In genomic region chr5:142812621-142812975, GRCm38 (mm10) we compare ENCODE assay signal across 7 mouse cellular contexts. TPM values are rescaled to one million over a fixed set of nuclear protein-coding genes. Genes with fewer than 3 reads are reported as not detected.
DNase-seq lines count a peak whose midpoint lies in the region; ATAC-seq and TF ChIP-seq lines count a peak whose summit lies in the region.

No protein-coding gene starts in this region.

- WGBS in lung, postnatal 0 days = 13% methylated on average over 8 of the region's 8 CpGs
- 2% methylated on average over 8 of the region's 8 CpGs for WGBS in hindbrain, embryonic 11.5 days
- 45% methylated on average over 8 of the region's 8 CpGs for WGBS in liver, embryonic 15.5 days (ENCODE audit: insufficient replicate concordance)

- DNase-seq in lung, postnatal 0 days (ENCODE audit: low spot score) = no peak
- no peak for DNase-seq in lung, postnatal 4 days
- DNase-seq in hindbrain, embryonic 11.5 days (ENCODE audit: low spot score) = no peak
- DNase-seq in cerebellum, adult 18-20 months = no peak
- DNase-seq in urinary bladder, adult 2 months (ENCODE audit: low spot score) = no peak
- no peak for DNase-seq in thymus, postnatal 10 days (ENCODE audit: low spot score in 2 of 2)

- peak overlapping the region; percentile 26 for H3K9ac ChIP-seq in lung, postnatal 0 days (replicated peaks; ENCODE audit: low read depth)
- H3K9ac ChIP-seq in hindbrain, embryonic 11.5 days (ENCODE audit: low read depth, low read length) = peak overlapping the region; percentile 100
- H3K9ac ChIP-seq in liver, embryonic 15.5 days = no peak overlapping the region

- H3K4me1 ChIP-seq in lung, postnatal 0 days (ENCODE audit: insufficient read depth, low read depth, low read length) = peaks cover 20% of the 10 kb centered on the region
- H3K4me1 ChIP-seq in hindbrain, embryonic 11.5 days (replicated peaks; ENCODE audit: control insufficient read depth, insufficient read depth, low read length) = peaks cover 16% of the 10 kb centered on the region
- peaks cover 55% of the 10 kb centered on the region for H3K4me1 ChIP-seq in liver, embryonic 15.5 days (replicated peaks)

- H3K36me3 ChIP-seq in lung, postnatal 0 days (ENCODE audit: insufficient read depth, low read length) = no peaks in the 10 kb centered on the region
- 0 out of 2 replicates have a peak, but pooled peaks cover 3% of the 10 kb centered on the region for H3K36me3 ChIP-seq in hindbrain, embryonic 11.5 days (ENCODE audit: control insufficient read depth, insufficient read depth, low read length)
- H3K36me3 ChIP-seq in liver, embryonic 15.5 days (replicated peaks) = no peaks in the 10 kb centered on the region

- no peak for TF ChIP-seq EP300 in lung, postnatal 0 days (IDR thresholded peaks at IDR 0.05)

- peak overlapping the region; percentile 100 for H3K27ac ChIP-seq in lung, postnatal 0 days (ENCODE audit: low read length)
- peak overlapping the region; percentile 100 for H3K27ac ChIP-seq in hindbrain, embryonic 11.5 days (ENCODE audit: low read depth, low read length)
- H3K27ac ChIP-seq in liver, embryonic 15.5 days (replicated peaks) = no peak overlapping the region

- 0 out of 2 replicates have a peak overlapping the region, but pooled peaks have one; percentile 96 for H3K4me3 ChIP-seq in lung, postnatal 0 days (ENCODE audit: low read depth, low read length)
- peak overlapping the region; percentile 99 for H3K4me3 ChIP-seq in hindbrain, embryonic 11.5 days (ENCODE audit: low read depth, low read length)
- H3K4me3 ChIP-seq in liver, embryonic 15.5 days (replicated peaks) = 0 out of 2 replicates have a peak overlapping the region, but pooled peaks have one; percentile 63

- peak overlapping the region; percentile 95 for H3K4me2 ChIP-seq in lung, postnatal 0 days (replicated peaks; ENCODE audit: low read depth, low read length)
- peak overlapping the region; percentile 95 for H3K4me2 ChIP-seq in hindbrain, embryonic 11.5 days (replicated peaks; ENCODE audit: low read depth, low read length)
- peak overlapping the region; percentile 68 for H3K4me2 ChIP-seq in liver, embryonic 15.5 days

- ATAC-seq in lung, postnatal 0 days = no peak
- ATAC-seq in hindbrain, embryonic 11.5 days (ENCODE audit: low FRiP score) = no peak
- no peak for ATAC-seq in liver, embryonic 15.5 days (ENCODE audit: insufficient read depth)

- TF ChIP-seq CTCF in lung, postnatal 0 days (IDR thresholded peaks at IDR 0.05) = no peak

- H3K9me3 ChIP-seq in lung, postnatal 0 days (ENCODE audit: low read length) = no peaks in the 10 kb centered on the region
- H3K9me3 ChIP-seq in hindbrain, embryonic 11.5 days (ENCODE audit: control insufficient read depth, low read length) = no peaks in the 10 kb centered on the region
- H3K9me3 ChIP-seq in liver, embryonic 15.5 days (replicated peaks) = no peaks in the 10 kb centered on the region

- H3K27me3 ChIP-seq in lung, postnatal 0 days (replicated peaks; ENCODE audit: insufficient read depth, low read length) = no peaks in the 10 kb centered on the region
- H3K27me3 ChIP-seq in hindbrain, embryonic 11.5 days (ENCODE audit: control insufficient read depth, insufficient read depth, low read length) = no peaks in the 10 kb centered on the region
- H3K27me3 ChIP-seq in liver, embryonic 15.5 days = peaks cover 87% of the 10 kb centered on the region

RNA-seq across cellular contexts. Expression of gene Tnrc18, which starts 4.9 kb away (rescaled TPM):
- 16.6 and 24.9 TPM in 2 replicates for polyA plus RNA-seq in lung, postnatal 0 days (2015; fragmentation: Nextera tagmentation; extraction: Ambion mirVana)
- polyA plus RNA-seq in hindbrain, embryonic 11.5 days (2014; fragmentation: Nextera tagmentation; extraction: Ambion mirVana) = 30.7 and 44.0 TPM in 2 replicates
- polyA plus RNA-seq in liver, embryonic 15.5 days (2015; fragmentation: Nextera tagmentation; extraction: Ambion mirVana) = 3.4 and 3.7 TPM in 2 replicates
- polyA plus RNA-seq in urinary bladder, adult 2 months (2012; rRNA removed) = 21.4 and 49.1 TPM in 2 replicates
